Mouse (Mus musculus) neural tube, postnatal 0 days (tissue): ENCODE data around the gene Gm17174. TPM values are rescaled to one million over a fixed set of nuclear protein-coding genes. Genes with fewer than 3 reads are reported as not detected.

ENCODE experiments used
- polyA plus RNA-seq: library from polyadenylated mRNA; unstranded; fragments of >200 nt; fragmentation: Nextera tagmentation; extraction: Ambion mirVana; gene quantifications from 2 replicates; pipeline ENCODE4 v1.2.1, GENCODE M21; 2015

Gene Gm17174
- polyA plus RNA-seq = not detected in 2 replicates

DNA sequence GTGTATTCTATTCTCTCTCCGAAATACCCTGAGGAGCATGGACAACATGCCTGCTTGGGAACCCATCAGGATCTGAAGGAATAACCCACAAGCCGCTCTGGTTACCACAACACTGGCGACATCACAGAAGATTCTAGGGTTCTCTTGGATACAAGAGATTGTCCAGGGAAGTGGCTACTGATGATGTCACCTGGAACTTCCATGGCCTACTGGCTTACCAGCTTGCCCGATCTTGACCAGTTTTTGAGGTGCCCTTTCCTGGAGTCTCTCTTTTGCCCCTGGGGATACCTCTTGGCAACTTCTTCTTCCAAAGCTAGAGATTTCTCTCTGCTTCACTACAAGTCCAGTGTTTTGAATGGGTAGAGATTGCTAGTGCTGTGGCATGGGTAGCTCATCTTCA, at the start of gene Gm17174:
TSS of gene Gm17174 (minus strand) at position 101 of the 400 bp plus-strand sequence.

DNA sequence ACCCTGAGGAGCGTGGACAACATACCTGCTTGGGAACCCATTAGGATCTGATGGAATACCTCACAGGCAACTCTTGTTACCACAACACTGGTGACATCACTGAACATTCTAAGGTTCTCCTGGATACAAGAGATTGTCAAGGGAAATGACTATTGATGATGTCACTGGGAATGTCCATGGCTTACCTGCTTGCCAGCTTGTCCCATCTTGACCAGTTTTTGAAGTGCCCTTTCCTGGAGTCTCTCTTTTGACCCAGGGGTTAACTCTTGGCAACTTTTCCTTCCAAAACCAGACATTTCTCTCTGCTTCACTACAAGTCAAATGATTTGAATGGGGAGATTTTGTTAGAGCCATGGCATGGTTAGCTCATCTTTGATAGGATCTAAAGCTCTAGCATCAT, 43.6 kb upstream of the Gm17174 start, which contains the start of gene Gm4181:
TSS of gene Gm4181 (minus strand) at position 101 of the 400 bp plus-strand sequence.

DNA sequence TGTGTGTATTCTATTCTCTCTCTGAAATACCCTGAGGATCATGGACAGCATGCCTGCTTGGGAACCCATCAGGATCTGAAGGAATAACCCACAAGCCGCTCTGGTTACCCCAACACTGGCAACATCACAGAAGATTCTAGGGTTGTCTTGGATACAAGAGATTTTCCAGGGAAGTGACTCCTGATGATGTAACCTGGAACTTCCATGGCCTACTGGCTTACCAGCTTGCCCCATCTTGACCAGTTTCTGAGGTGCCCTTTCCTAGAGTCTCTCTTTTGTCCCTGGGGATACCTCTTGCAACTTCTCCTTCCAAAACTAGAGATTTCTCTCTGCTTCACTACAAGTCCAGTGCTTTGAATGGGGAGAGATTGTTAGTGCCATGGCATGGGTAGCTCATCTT, 19.3 kb upstream of the Gm17174 start, which contains the start of gene Gm17078:
TSS of gene Gm17078 (minus strand) at position 101 of the 400 bp plus-strand sequence.

GRCm38 (mm10) chr14:51573963-51574362, 18.0 kb downstream of the Gm17174 start, which contains the start of gene Gm17175:
Gene Gm17175 (minus strand): TSS chr14:51574063.

GRCm38 (mm10) chr14:51552490-51552889, 39.4 kb downstream of the Gm17174 start, which contains the start of gene Gm5622:
Gene Gm5622 (plus strand): TSS chr14:51552790.

Other genes starting within 250 kb of the Gm17174 start
- gene Gm7247, start 230.4 kb downstream of the Gm17174 start, polyA plus RNA-seq = not detected in 2 replicates
- not detected in 2 replicates for gene Vmn2r88, start 181.3 kb downstream of the Gm17174 start, polyA plus RNA-seq
- not detected in 2 replicates for gene Vmn2r89, start 140.3 kb downstream of the Gm17174 start, polyA plus RNA-seq
- gene Gm5622, start 39.3 kb downstream of the Gm17174 start, polyA plus RNA-seq = not detected in 2 replicates
- not detected in 2 replicates for gene Gm17175, start 18.1 kb downstream of the Gm17174 start, polyA plus RNA-seq
- not detected in 2 replicates for gene Gm17078, start 19.2 kb upstream of the Gm17174 start, polyA plus RNA-seq
- not detected in 2 replicates for gene Gm4181, start 43.5 kb upstream of the Gm17174 start, polyA plus RNA-seq
- not detected in 2 replicates for gene Gm17079, start 103.3 kb upstream of the Gm17174 start, polyA plus RNA-seq
- gene Gm5800, start 125.0 kb upstream of the Gm17174 start, polyA plus RNA-seq = not detected in 2 replicates
- gene Ang4, start 181.5 kb upstream of the Gm17174 start, polyA plus RNA-seq = not detected in 2 replicates
- not detected in 2 replicates for gene AY358078, start 207.9 kb upstream of the Gm17174 start, polyA plus RNA-seq